Mouse (Mus musculus) adrenal gland, postnatal 4 days (tissue): ENCODE measurements around the gene Plbd2. TPM values are rescaled to one million over a fixed set of nuclear protein-coding genes. Genes with fewer than 3 reads are reported as not detected.

Source experiments
- DNase-seq, 2 experiments: peaks; one replicate each; pipeline ENCODE4 v3.0.0; 2021 to 2022; ENCODE audit warnings: low spot score in 2 of 2, mixed read lengths in 2 of 2
- long read RNA-seq, 2 experiments: library from polyadenylated mRNA; stranded (forward); transcript quantifications; one replicate each; pipeline ENCODE4 v2.0.0; 2021
- total RNA-seq, 2 experiments: library from RNA; stranded (reverse); gene quantifications; 2 replicates each; pipeline ENCODE4 v1.2.3; 2021

The Plbd2 gene
- total RNA-seq: 10 to 100 TPM; 70.5 to 77.5 TPM
- long read RNA-seq, experiment 1, full-length matches to known transcripts: 92 of 118 reads
- long read RNA-seq, experiment 1, partial matches to known transcripts: 13 of 118 reads
- long read RNA-seq, experiment 1, other reads (novel, unspliced or antisense): 13 of 118 reads
- long read RNA-seq, experiment 2, full-length matches to known transcripts: 141 of 177 reads
- long read RNA-seq, experiment 2, partial matches to known transcripts: 19 of 177 reads
- long read RNA-seq, experiment 2, other reads (novel, unspliced or antisense): 17 of 177 reads

GRCm38 (mm10) chr5:120503144-120503795, at the start of gene Plbd2:
Plbd2 (minus strand) TSS chr5:120503625.
- peak; percentile 77 to 80 for DNase-seq

GRCm38 (mm10) chr5:120550673-120551072, 47.2 kb upstream of the Plbd2 start:
- no peak for DNase-seq

- DNase-seq: no peak
These were observed 46.7 kb upstream of the Plbd2 start for GRCm38 (mm10) chr5:120550137-120550536.

GRCm38 (mm10) chr5:120548236-120548850, 44.9 kb upstream of the Plbd2 start:
- no peak for DNase-seq

- no peak for DNase-seq
These were observed 33.2 kb upstream of the Plbd2 start for GRCm38 (mm10) chr5:120536632-120537031.

- no peak for DNase-seq
These were observed 32.6 kb upstream of the Plbd2 start for GRCm38 (mm10) chr5:120536046-120536445.

GRCm38 (mm10) chr5:120534686-120535075, 31.3 kb upstream of the Plbd2 start:
- no peak for DNase-seq

- no peak for DNase-seq
These were observed 30.8 kb upstream of the Plbd2 start for GRCm38 (mm10) chr5:120534071-120534685.

- no peak for DNase-seq
These were observed 28.2 kb upstream of the Plbd2 start for GRCm38 (mm10) chr5:120531631-120532030.

- no peak for DNase-seq
These were observed 24.0 kb upstream of the Plbd2 start for GRCm38 (mm10) chr5:120527296-120527964.

- DNase-seq: no peak
These were observed 22.9 kb upstream of the Plbd2 start for GRCm38 (mm10) chr5:120526311-120526710.

GRCm38 (mm10) chr5:120525737-120526136, 22.3 kb upstream of the Plbd2 start:
- no peak for DNase-seq

- no peak for DNase-seq
These were observed 21.3 kb upstream of the Plbd2 start for GRCm38 (mm10) chr5:120524736-120525135.

GRCm38 (mm10) chr5:120522649-120523048, 19.2 kb upstream of the Plbd2 start:
- no peak for DNase-seq

GRCm38 (mm10) chr5:120517552-120517951, 14.1 kb upstream of the Plbd2 start:
- no peak for DNase-seq

GRCm38 (mm10) chr5:120516221-120516984, 13.0 kb upstream of the Plbd2 start:
- DNase-seq: no peak

- no peak for DNase-seq
These were observed 12.0 kb upstream of the Plbd2 start for GRCm38 (mm10) chr5:120515451-120515850.

- DNase-seq: no peak
These were observed 11.3 kb upstream of the Plbd2 start for GRCm38 (mm10) chr5:120514754-120515153.

- DNase-seq: no peak
These were observed 10.7 kb upstream of the Plbd2 start for GRCm38 (mm10) chr5:120514031-120514677.

- no peak for DNase-seq
These were observed 9.6 kb upstream of the Plbd2 start for GRCm38 (mm10) chr5:120512911-120513555.
